22 mouse cellular contexts compared by ENCODE assay signal in the genomic region with DNA sequence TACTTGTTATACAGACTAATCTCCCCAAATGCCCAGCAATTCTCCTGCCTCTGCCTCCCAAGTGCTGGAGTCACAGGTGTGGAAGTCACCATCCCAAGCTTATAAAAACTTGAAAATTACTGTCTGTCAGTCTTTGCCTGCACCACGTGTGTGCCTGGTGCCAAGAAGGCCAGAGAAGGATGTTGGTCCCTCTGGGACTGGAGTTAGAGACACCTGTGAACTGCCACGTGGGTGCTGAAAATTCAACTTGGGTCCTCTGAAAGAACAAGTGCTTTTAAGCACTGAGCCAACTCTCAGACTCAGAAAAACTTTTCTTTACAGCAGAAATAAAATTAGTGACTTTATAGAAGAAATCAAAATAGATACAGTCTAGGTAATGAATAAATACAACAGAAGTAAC.
"Had no signal": no experiment of that assay in that cellular context is flagged by ENCODE, and none has a peak within 500 bp of the region (broad histone marks: within the 10 kb centered on the region; RNA-seq: fewer than 3 reads in every experiment).

No protein-coding gene starts in this region.

- H3K27me3 ChIP-seq: heart, embryonic 12.5 days; hindbrain, embryonic 12.5 days; intestine, embryonic 15.5 days; limb, embryonic 12.5 days had no signal

- H3K4me3 ChIP-seq: gastrocnemius, adult 2 months; heart, embryonic 10.5 days; heart, embryonic 12.5 days; hindbrain, embryonic 10.5 days; hindbrain, embryonic 12.5 days; intestine, embryonic 15.5 days; layer of hippocampus, adult 2 months; left cerebral cortex, adult 2 months; limb, embryonic 10.5 days; limb, embryonic 12.5 days had no signal

- DNase-seq: gastrocnemius, adult 2 months; gastrocnemius, postnatal 10 days; gastrocnemius, postnatal 25 days; heart, adult 18-20 months; heart, postnatal 10 days; heart, postnatal 4 days; kidney, adult 18-20 months; kidney, adult 9 months; kidney, postnatal 10 days; kidney, postnatal 25 days; kidney, postnatal 4 days; liver had no signal

- H3K36me3 ChIP-seq: intestine, embryonic 15.5 days had no signal

- H3K27ac ChIP-seq: gastrocnemius, adult 2 months; heart, embryonic 10.5 days; hindbrain, embryonic 10.5 days; hindbrain, embryonic 12.5 days; hindbrain, embryonic 14.5 days; intestine, embryonic 15.5 days; layer of hippocampus, adult 2 months; left cerebral cortex, adult 2 months; limb, embryonic 10.5 days; limb, embryonic 12.5 days had no signal

- H3K4me1 ChIP-seq: heart, embryonic 12.5 days; hindbrain, embryonic 10.5 days; hindbrain, embryonic 12.5 days; intestine, embryonic 15.5 days had no signal
